Mouse (Mus musculus) kidney, embryonic 15.5 days (tissue): ENCODE measurements around the gene Ppp2r5e. TPM values are rescaled to one million over a fixed set of nuclear protein-coding genes. Genes with fewer than 3 reads are reported as not detected.
"Not testable (repeated sequence)": the region's sequence is repeated elsewhere in the genome, so short reads cannot be mapped to it uniquely, and the experiment has no call there.

Experiments used
- ATAC-seq: fragments of 200-750 bp; cut with Nextera tagmentation; replicated peaks from 2 replicates; pipeline ENCODE4 v1.8.0; 2017; ENCODE audit warnings: moderate TSS enrichment; ENCODE audit not compliant: low FRiP score
- H3K27ac ChIP-seq: fragments of 300-500 bp; sonication (generic); 2 replicates; pipeline ENCODE4 v1.5.1; 2015; ENCODE audit warnings: mild to moderate bottlenecking, inconsistent platforms
- H3K27me3 ChIP-seq: fragments of 300-500 bp; sonication (generic); 2 replicates; pipeline ENCODE4 v1.6.1; 2015; ENCODE audit warnings: inconsistent platforms
- H3K36me3 ChIP-seq: fragments of 300-500 bp; sonication (generic); 2 replicates; pipeline ENCODE4 v1.6.1; 2015; ENCODE audit warnings: inconsistent platforms
- H3K4me1 ChIP-seq: fragments of 300-500 bp; sonication (generic); 2 replicates; pipeline ENCODE4 v1.6.1; 2015; ENCODE audit warnings: inconsistent platforms
- H3K4me2 ChIP-seq: fragments of 300-500 bp; sonication (generic); 2 replicates; pipeline ENCODE4 v1.6.1; 2015; ENCODE audit warnings: moderate library complexity, mild to moderate bottlenecking, inconsistent platforms
- H3K4me3 ChIP-seq: fragments of 300-500 bp; sonication (generic); replicated peaks from 2 replicates; pipeline ENCODE4 v1.5.1; 2015; ENCODE audit warnings: mild to moderate bottlenecking, inconsistent platforms
- H3K9ac ChIP-seq: fragments of 300-500 bp; sonication (generic); 2 replicates; pipeline ENCODE4 v1.6.1; 2015; ENCODE audit warnings: mild to moderate bottlenecking, inconsistent platforms
- H3K9me3 ChIP-seq: fragments of 300-500 bp; sonication (generic); replicated peaks from 2 replicates; pipeline ENCODE4 v1.6.1; 2016; ENCODE audit warnings: inconsistent platforms
- WGBS: fragments of 180-500 bp; shearing (Covaris S2); methylation state at CpG from one replicate; pipeline ENCODE4 v1.1.7; 2015; ENCODE audit warnings: mixed read lengths; 5-methylcytosine and 5-hydroxymethylcytosine counted together
- polyA plus RNA-seq: library from polyadenylated mRNA; unstranded; fragments of >200 nt; fragmentation: Nextera tagmentation; extraction: Ambion mirVana; gene quantifications from 2 replicates; pipeline ENCODE4 v1.2.1, GENCODE M21; 2015

Gene Ppp2r5e
- polyA plus RNA-seq, 1 experiment from 2014 or later: 12.4 TPM

- 0 out of 2 replicates have a peak, but pooled peaks cover 4% of the 10 kb centered on the region for H3K36me3 ChIP-seq
- WGBS: 87% methylated on average over 4 of the region's 4 CpGs
- H3K4me3 ChIP-seq: no peak overlapping the region
- no peaks in the 10 kb centered on the region for H3K9me3 ChIP-seq
- H3K9ac ChIP-seq: no peak overlapping the region
- H3K4me2 ChIP-seq: no peak overlapping the region
- ATAC-seq: no peak
- H3K27me3 ChIP-seq: no peaks in the 10 kb centered on the region
- no peaks in the 10 kb centered on the region for H3K4me1 ChIP-seq
- no peak overlapping the region for H3K27ac ChIP-seq
Observed at GRCm38 (mm10) chr12:75502664-75503063, 93.4 kb downstream of the Ppp2r5e start.

- ATAC-seq: no peak
- H3K27ac ChIP-seq: no peak overlapping the region
- H3K9ac ChIP-seq: no peak overlapping the region
- no peaks in the 10 kb centered on the region for H3K4me1 ChIP-seq
- no peaks in the 10 kb centered on the region for H3K27me3 ChIP-seq
- no peak overlapping the region for H3K4me2 ChIP-seq
- H3K9me3 ChIP-seq: no peaks in the 10 kb centered on the region
- WGBS: 92% methylated on average over 1 of the region's 1 CpGs
- H3K36me3 ChIP-seq: no peaks in the 10 kb centered on the region
- H3K4me3 ChIP-seq: no peak overlapping the region
Observed at GRCm38 (mm10) chr12:75497698-75498097, 98.3 kb downstream of the Ppp2r5e start.

- Histone ChIP-seq H3K36me3 (no peaks in the 10 kb centered on the region), H3K4me3 (no peak overlapping the region), H3K4me1 (no peaks in the 10 kb centered on the region), H3K9ac (no peak overlapping the region), H3K27me3 (no peaks in the 10 kb centered on the region), H3K4me2 (no peak overlapping the region), H3K27ac (no peak overlapping the region), H3K9me3 (no peaks in the 10 kb centered on the region)
- no peak for ATAC-seq
- WGBS: 89% methylated on average over 3 of the region's 3 CpGs
Observed at GRCm38 (mm10) chr12:75495636-75496035, 100.4 kb downstream of the Ppp2r5e start.

- Histone ChIP-seq H3K9ac (no peak overlapping the region), H3K4me2 (no peak overlapping the region)
- 93% methylated on average over 3 of the region's 3 CpGs for WGBS
Observed at GRCm38 (mm10) chr12:75494643-75495042, 101.4 kb downstream of the Ppp2r5e start.

GRCm38 (mm10) chr12:75492549-75493327 is 103.3 kb downstream of the Ppp2r5e start:
- no peak overlapping the region for H3K4me3 ChIP-seq

More at GRCm38 (mm10) chr12:75494643-75495042, 101.4 kb downstream of the Ppp2r5e start:
- H3K9me3 ChIP-seq: no peaks in the 10 kb centered on the region
- no peak for ATAC-seq
- no peak overlapping the region for H3K4me3 ChIP-seq
- no peaks in the 10 kb centered on the region for H3K27me3 ChIP-seq
- H3K36me3 ChIP-seq: 0 out of 2 replicates have a peak, but pooled peaks cover 8% of the 10 kb centered on the region
- H3K4me1 ChIP-seq: no peaks in the 10 kb centered on the region
- H3K27ac ChIP-seq: no peak overlapping the region

GRCm38 (mm10) chr12:75492148-75492547 is 103.9 kb downstream of the Ppp2r5e start:
- 88% methylated on average over 3 of the region's 3 CpGs for WGBS
- H3K4me2 ChIP-seq, H3K4me1 ChIP-seq, ATAC-seq, H3K9ac ChIP-seq, H3K4me3 ChIP-seq, H3K27ac ChIP-seq, H3K36me3 ChIP-seq, H3K9me3 ChIP-seq, H3K27me3 ChIP-seq: not testable (repeated sequence)

More at GRCm38 (mm10) chr12:75492549-75493327, 103.3 kb downstream of the Ppp2r5e start:
- no peaks in the 10 kb centered on the region for H3K4me1 ChIP-seq
- no peak overlapping the region for H3K9ac ChIP-seq
- 0 out of 2 replicates have a peak, but pooled peaks cover 8% of the 10 kb centered on the region for H3K36me3 ChIP-seq
- no peak overlapping the region for H3K27ac ChIP-seq
- H3K4me2 ChIP-seq: no peak overlapping the region
- no peaks in the 10 kb centered on the region for H3K9me3 ChIP-seq
- H3K27me3 ChIP-seq: no peaks in the 10 kb centered on the region
- no peak for ATAC-seq
- 80% methylated on average over 3 of the region's 3 CpGs for WGBS

GRCm38 (mm10) chr12:75487500-75487899 is 108.5 kb downstream of the Ppp2r5e start:
- Histone ChIP-seq H3K9ac (no peak overlapping the region), H3K27ac (no peak overlapping the region), H3K36me3 (0 out of 2 replicates have a peak, but pooled peaks cover 13% of the 10 kb centered on the region), H3K4me1 (no peaks in the 10 kb centered on the region), H3K4me2 (no peak overlapping the region), H3K27me3 (no peaks in the 10 kb centered on the region), H3K4me3 (no peak overlapping the region), H3K9me3 (no peaks in the 10 kb centered on the region)
- 89% methylated on average over 2 of the region's 2 CpGs for WGBS
- no peak for ATAC-seq

- Histone ChIP-seq H3K36me3 (peaks cover 18% of the 10 kb centered on the region), H3K27me3 (no peaks in the 10 kb centered on the region), H3K9me3 (no peaks in the 10 kb centered on the region), H3K4me3 (no peak overlapping the region), H3K9ac (no peak overlapping the region), H3K4me1 (no peaks in the 10 kb centered on the region), H3K4me2 (no peak overlapping the region), H3K27ac (no peak overlapping the region)
- 95% methylated on average over 3 of the region's 3 CpGs for WGBS
- no peak for ATAC-seq
Observed at GRCm38 (mm10) chr12:75486568-75487286, 109.3 kb downstream of the Ppp2r5e start.

- no peaks in the 10 kb centered on the region for H3K4me1 ChIP-seq
- no peak overlapping the region for H3K9ac ChIP-seq
- WGBS: 94% methylated on average over 3 of the region's 3 CpGs
- H3K36me3 ChIP-seq: peaks cover 17% of the 10 kb centered on the region
- no peaks in the 10 kb centered on the region for H3K27me3 ChIP-seq
- ATAC-seq: no peak
- H3K27ac ChIP-seq: no peak overlapping the region
- H3K4me3 ChIP-seq: no peak overlapping the region
- no peak overlapping the region for H3K4me2 ChIP-seq
- no peaks in the 10 kb centered on the region for H3K9me3 ChIP-seq
Observed at GRCm38 (mm10) chr12:75482781-75483180, 113.3 kb downstream of the Ppp2r5e start.

- Histone ChIP-seq H3K36me3 (peaks cover 21% of the 10 kb centered on the region), H3K27ac (no peak overlapping the region), H3K9ac (no peak overlapping the region), H3K4me1 (no peaks in the 10 kb centered on the region), H3K4me2 (no peak overlapping the region), H3K4me3 (no peak overlapping the region), H3K9me3 (no peaks in the 10 kb centered on the region), H3K27me3 (no peaks in the 10 kb centered on the region)
- WGBS: 95% methylated on average over 4 of the region's 4 CpGs
- ATAC-seq: no peak
Observed at GRCm38 (mm10) chr12:75482015-75482414, 114.0 kb downstream of the Ppp2r5e start.

- Histone ChIP-seq H3K4me1 (no peaks in the 10 kb centered on the region), H3K27me3 (no peaks in the 10 kb centered on the region), H3K36me3 (peaks cover 21% of the 10 kb centered on the region), H3K9me3 (no peaks in the 10 kb centered on the region), H3K27ac (no peak overlapping the region), H3K4me3 (no peak overlapping the region), H3K9ac (no peak overlapping the region), H3K4me2 (no peak overlapping the region)
- ATAC-seq: no peak
- WGBS: 93% methylated on average over 8 of the region's 8 CpGs
Observed at GRCm38 (mm10) chr12:75480031-75480430, 116.0 kb downstream of the Ppp2r5e start.

GRCm38 (mm10) chr12:75479375-75479898 is 116.6 kb downstream of the Ppp2r5e start:
- WGBS: 79% methylated on average over 8 of the region's 8 CpGs
- Histone ChIP-seq H3K27ac (no peak overlapping the region), H3K9me3 (no peaks in the 10 kb centered on the region), H3K4me3 (no peak overlapping the region), H3K4me1 (peaks cover 1% of the 10 kb centered on the region; the same call in 1 of the 2 replicates), H3K9ac (no peak overlapping the region), H3K27me3 (no peaks in the 10 kb centered on the region), H3K36me3 (peaks cover 21% of the 10 kb centered on the region), H3K4me2 (no peak overlapping the region)
- no peak for ATAC-seq
